In the genomic region with DNA sequence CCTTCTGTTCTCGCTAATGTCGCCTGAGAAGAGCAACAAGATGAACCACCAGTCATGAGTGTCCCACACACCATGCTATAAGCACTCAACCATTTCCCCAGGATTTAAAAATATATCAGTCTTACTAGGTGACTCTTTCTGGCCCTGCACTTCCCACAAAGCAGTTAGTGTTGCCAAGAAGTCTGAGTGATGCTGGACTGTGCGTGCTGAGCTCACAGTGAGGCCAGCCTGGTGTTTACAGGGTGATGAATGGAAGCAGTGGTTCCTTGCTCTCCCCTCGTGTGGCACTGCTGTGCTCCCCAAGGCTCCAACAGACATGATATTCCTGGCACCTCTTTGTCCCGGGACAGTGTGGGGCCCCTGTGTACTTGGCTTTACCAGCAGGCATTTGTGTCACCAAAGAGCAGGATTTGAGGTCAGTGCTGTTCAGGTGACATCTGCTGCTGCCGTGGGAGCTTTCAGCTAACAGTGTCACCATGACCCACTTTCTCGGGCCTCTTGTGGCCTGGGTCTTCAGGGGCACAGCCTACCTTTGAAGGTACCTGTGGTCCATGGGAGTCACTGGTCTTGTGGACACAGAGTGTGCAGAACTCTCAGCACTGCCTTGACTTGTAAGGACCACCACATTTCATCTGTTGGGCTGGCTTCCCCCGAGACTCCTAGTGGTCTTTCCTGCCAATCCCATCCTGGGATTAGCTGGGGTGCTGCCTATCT, we compare ENCODE assay signal across 18 mouse cellular contexts.
DNase-seq lines count a peak whose midpoint lies in the region; ATAC-seq and TF ChIP-seq lines count a peak whose summit lies in the region.
"Had no signal": no experiment of that assay in that cellular context is flagged by ENCODE, and none has a peak within 500 bp of the region (broad histone marks: within the 10 kb centered on the region; RNA-seq: fewer than 3 reads in every experiment).

No protein-coding gene starts in this region.

- peak in 1 of 2 experiments; percentile 59 for DNase-seq in cerebellum, adult 2 months
- no peak for DNase-seq in cerebellum, postnatal 10 days
- DNase-seq in heart, embryonic 10.5 days (ENCODE audit: low spot score) = no peak
- DNase-seq in neural tube, embryonic 10.5 days (ENCODE audit: extremely low spot score, low spot score) = no peak
- no peak for DNase-seq in thymus, postnatal 10 days (ENCODE audit: low spot score in 2 of 2)
- DNase-seq: adrenal gland, adult 2 months; gastrocnemius, postnatal 25 days; heart, postnatal 14 days; kidney, adult 18-20 months; lung, postnatal 4 days; thymus, postnatal 14 days had no signal

- H3K4me2 ChIP-seq in heart, embryonic 14.5 days (ENCODE audit: low read length) = no peak overlapping the region
- no peak overlapping the region for H3K4me2 ChIP-seq in neural tube, embryonic 13.5 days
- no peak overlapping the region for H3K4me2 ChIP-seq in neural tube, embryonic 15.5 days
- H3K4me2 ChIP-seq: embryonic facial prominence, embryonic 12.5 days; lung, embryonic 15.5 days had no signal

- no peaks in the 10 kb centered on the region for H3K9me3 ChIP-seq in heart, embryonic 14.5 days (ENCODE audit: control insufficient read depth, low read length)
- no peaks in the 10 kb centered on the region for H3K9me3 ChIP-seq in heart, embryonic 10.5 days
- H3K9me3 ChIP-seq in neural tube, embryonic 13.5 days = no peaks in the 10 kb centered on the region
- H3K9me3 ChIP-seq in neural tube, embryonic 15.5 days (replicated peaks) = no peaks in the 10 kb centered on the region
- H3K9me3 ChIP-seq: embryonic facial prominence, embryonic 12.5 days; lung, embryonic 15.5 days had no signal

- H3K4me3 ChIP-seq in cerebellum, adult 2 months (replicated peaks; ENCODE audit: insufficient read depth, low read depth, low read length) = no peak overlapping the region
- no peak overlapping the region for H3K4me3 ChIP-seq in heart, embryonic 14.5 days (ENCODE audit: control insufficient read depth in 1 of 2, insufficient read depth in 1 of 2, low read depth in 1 of 2, low read length in 2 of 2)
- H3K4me3 ChIP-seq in heart, embryonic 10.5 days = no peak overlapping the region
- H3K4me3 ChIP-seq in neural tube, embryonic 13.5 days = no peak overlapping the region
- no peak overlapping the region for H3K4me3 ChIP-seq in neural tube, embryonic 15.5 days (replicated peaks)
- H3K4me3 ChIP-seq: embryonic facial prominence, embryonic 12.5 days; lung, embryonic 15.5 days had no signal

- no peaks in the 10 kb centered on the region for H3K27me3 ChIP-seq in cerebellum, adult 2 months (ENCODE audit: control insufficient read depth, insufficient read depth, low read length)
- no peaks in the 10 kb centered on the region for H3K27me3 ChIP-seq in heart, embryonic 14.5 days (ENCODE audit: control insufficient read depth, insufficient read depth, low read length)
- no peaks in the 10 kb centered on the region for H3K27me3 ChIP-seq in heart, embryonic 10.5 days (ENCODE audit: insufficient read depth, poor library complexity, severe bottlenecking)
- H3K27me3 ChIP-seq in neural tube, embryonic 13.5 days = no peaks in the 10 kb centered on the region
- H3K27me3 ChIP-seq in neural tube, embryonic 15.5 days (replicated peaks) = no peaks in the 10 kb centered on the region
- H3K27me3 ChIP-seq: embryonic facial prominence, embryonic 12.5 days; lung, embryonic 15.5 days had no signal

- no peak overlapping the region for H3K9ac ChIP-seq in heart, embryonic 14.5 days (ENCODE audit: low read length)
- 0 out of 2 replicates have a peak overlapping the region, but pooled peaks have one; percentile 13 for H3K9ac ChIP-seq in neural tube, embryonic 13.5 days
- no peak overlapping the region for H3K9ac ChIP-seq in neural tube, embryonic 15.5 days (replicated peaks)
- H3K9ac ChIP-seq: embryonic facial prominence, embryonic 12.5 days; liver, embryonic 14.5 days; lung, embryonic 15.5 days had no signal

- ATAC-seq in heart, embryonic 14.5 days (ENCODE audit: insufficient number of reproducible peaks, insufficient read depth, low FRiP score, low read depth) = 0 out of 2 replicates have a peak, but pooled peaks have one; percentile 8
- ATAC-seq in neural tube, embryonic 13.5 days (ENCODE audit: low read depth) = no peak
- no peak for ATAC-seq in neural tube, embryonic 15.5 days (ENCODE audit: low FRiP score)

- WGBS in cerebellum, adult 2 months = 25% methylated on average over 8 of the region's 8 CpGs
- WGBS in heart, embryonic 14.5 days = 59% methylated on average over 8 of the region's 8 CpGs
- WGBS in heart, embryonic 10.5 days = 68% methylated on average over 8 of the region's 8 CpGs
- 69% methylated on average over 8 of the region's 8 CpGs for WGBS in neural tube, embryonic 13.5 days
- WGBS in neural tube, embryonic 15.5 days = 75% methylated on average over 8 of the region's 8 CpGs

- TF ChIP-seq CTCF in cerebellum, adult 2 months (IDR thresholded peaks at IDR 0.05; ENCODE audit: borderline replicate concordance, insufficient read depth, low read depth, low read length) = no peak

- no peaks in the 10 kb centered on the region for H3K36me3 ChIP-seq in heart, embryonic 14.5 days (ENCODE audit: control insufficient read depth, insufficient read depth, low read length)
- H3K36me3 ChIP-seq in heart, embryonic 10.5 days = no peaks in the 10 kb centered on the region
- H3K36me3 ChIP-seq in neural tube, embryonic 13.5 days = peaks cover 37% of the 10 kb centered on the region
- peaks cover 33% of the 10 kb centered on the region for H3K36me3 ChIP-seq in neural tube, embryonic 15.5 days
- H3K36me3 ChIP-seq: lung, embryonic 15.5 days had no signal

- peak overlapping the region; percentile 42 for H3K27ac ChIP-seq in cerebellum, adult 2 months (ENCODE audit: insufficient read depth, low read length)
- no peak overlapping the region for H3K27ac ChIP-seq in heart, embryonic 14.5 days (replicated peaks in 1 of 2; ENCODE audit: control insufficient read depth in 1 of 2, insufficient read depth in 1 of 2, low read depth in 2 of 2, low read length in 2 of 2)
- no peak overlapping the region for H3K27ac ChIP-seq in heart, embryonic 10.5 days
- H3K27ac ChIP-seq in neural tube, embryonic 13.5 days (replicated peaks) = peak overlapping the region; percentile 39
- H3K27ac ChIP-seq in neural tube, embryonic 15.5 days (replicated peaks) = 0 out of 2 replicates have a peak overlapping the region, but pooled peaks have one; percentile 19
- H3K27ac ChIP-seq: embryonic facial prominence, embryonic 12.5 days; kidney, postnatal 0 days; liver, embryonic 14.5 days; lung, embryonic 15.5 days had no signal

- H3K4me1 ChIP-seq in cerebellum, adult 2 months (ENCODE audit: control insufficient read depth, insufficient read depth, low read length) = peaks cover 47% of the 10 kb centered on the region
- H3K4me1 ChIP-seq in heart, embryonic 14.5 days (ENCODE audit: control insufficient read depth in 2 of 2, insufficient read depth in 2 of 2, low read length in 2 of 2) = peaks cover 2% of the 10 kb centered on the region in 2 experiments; a peak in 1 of 4 replicates
- H3K4me1 ChIP-seq in heart, embryonic 10.5 days = peaks cover 23% of the 10 kb centered on the region
- H3K4me1 ChIP-seq in neural tube, embryonic 13.5 days (replicated peaks) = peaks cover 56% of the 10 kb centered on the region
- H3K4me1 ChIP-seq in neural tube, embryonic 15.5 days = peaks cover 44% of the 10 kb centered on the region
- H3K4me1 ChIP-seq: lung, embryonic 15.5 days had no signal

- TF ChIP-seq POLR2A in cerebellum, adult 2 months (IDR thresholded peaks at IDR 0.05; ENCODE audit: borderline replicate concordance, insufficient read depth, low read length) = no peak

Comparison
In these comparisons a context has a peak if more than half of its experiments do, and no peak if none do; other contexts are left out.
1. H3K27ac ChIP-seq: peak in cerebellum, adult 2 months (single experiment), neural tube, embryonic 13.5 days (single experiment) and neural tube, embryonic 15.5 days (single experiment); none in heart, embryonic 14.5 days (0 of 2) and heart, embryonic 10.5 days (single experiment).